Mouse (Mus musculus): Measurements from ENCODE around the gene Hmgb4.

- TF ChIP-seq POLR2A (IDR thresholded peaks at IDR 0.05; ENCODE audit: borderline replicate concordance, extremely low read depth, low read depth, low read length), result no peak
- TF ChIP-seq CTCF (IDR thresholded peaks at IDR 0.05; ENCODE audit: insufficient read depth, low read length), result no peak
Measured at GRCm38 (mm10) chr4:128275116-128275515, 14.4 kb upstream of the Hmgb4 start.

Measured in lung, adult 2 months (tissue).